Mouse (Mus musculus): ENCODE data around the gene Arid3a. TPM values are rescaled to one million over a fixed set of nuclear protein-coding genes. Genes with fewer than 3 reads are reported as not detected.

Gene Arid3a
- polyA plus RNA-seq, 1 experiment, result 6.7 TPM

DNA sequence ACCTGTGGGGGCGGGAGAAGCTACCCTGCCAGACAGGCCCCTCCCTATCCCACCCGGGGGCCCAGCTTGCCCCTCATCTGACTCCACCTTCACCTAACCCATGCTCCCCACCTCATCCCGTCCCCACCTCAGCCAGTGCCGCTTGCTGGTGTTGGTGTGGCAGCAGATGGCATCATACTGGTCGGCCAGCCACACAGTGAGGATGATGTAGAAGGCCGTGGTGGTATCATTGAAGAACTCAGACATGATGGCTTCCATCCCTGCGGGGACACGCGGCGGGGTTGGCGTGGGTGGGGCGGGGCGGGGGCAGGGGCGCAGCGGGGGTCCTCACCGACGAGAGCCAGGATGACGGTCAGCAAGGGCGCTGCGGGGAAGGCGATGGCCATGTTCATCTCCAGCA lies 51.2 kb downstream of the Arid3a start:
- peaks cover 13% of the 10 kb centered on the region for H3K36me3 ChIP-seq (ENCODE audit: control insufficient read depth, insufficient read depth, low read length)
- no peak for DNase-seq
- WGBS, result 95% methylated on average over 21 of the region's 21 CpGs
- no peaks in the 10 kb centered on the region for H3K27me3 ChIP-seq (replicated peaks; ENCODE audit: control insufficient read depth, insufficient read depth, low read length)
- H3K4me3 ChIP-seq (ENCODE audit: insufficient read depth, low read depth, low read length), result no peak overlapping the region
- H3K4me1 ChIP-seq (ENCODE audit: control insufficient read depth, insufficient read depth, low read length), result 0 out of 2 replicates have a peak, but pooled peaks cover 8% of the 10 kb centered on the region
- H3K27ac ChIP-seq (ENCODE audit: insufficient read depth, low read depth, low read length), result no peak overlapping the region
- TF ChIP-seq CTCF (conservative IDR thresholded peaks at IDR 0.05; ENCODE audit: insufficient read depth, insufficient read length, low read depth, low read length), result no peak
- TF ChIP-seq POLR2A (IDR thresholded peaks at IDR 0.05; ENCODE audit: low read depth, low read length), result no peak

- Histone ChIP-seq H3K27me3 (replicated peaks; ENCODE audit: control insufficient read depth, insufficient read depth, low read length) (no peaks in the 10 kb centered on the region), H3K4me1 (ENCODE audit: control insufficient read depth, insufficient read depth, low read length) (peaks cover 8% of the 10 kb centered on the region; the same call in 1 of the 2 replicates), H3K27ac (ENCODE audit: insufficient read depth, low read depth, low read length) (no peak overlapping the region), H3K4me3 (ENCODE audit: insufficient read depth, low read depth, low read length) (no peak overlapping the region), H3K36me3 (ENCODE audit: control insufficient read depth, insufficient read depth, low read length) (peaks cover 13% of the 10 kb centered on the region)
- 88% methylated on average over 22 of the region's 22 CpGs for WGBS
- TF ChIP-seq CTCF (conservative IDR thresholded peaks at IDR 0.05; ENCODE audit: insufficient read depth, insufficient read length, low read depth, low read length) (no peak), POLR2A (IDR thresholded peaks at IDR 0.05; ENCODE audit: low read depth, low read length) (no peak)
- DNase-seq, result no peak
Measured at GRCm38 (mm10) chr10:79979401-79980155, 52.7 kb downstream of the Arid3a start.

DNA sequence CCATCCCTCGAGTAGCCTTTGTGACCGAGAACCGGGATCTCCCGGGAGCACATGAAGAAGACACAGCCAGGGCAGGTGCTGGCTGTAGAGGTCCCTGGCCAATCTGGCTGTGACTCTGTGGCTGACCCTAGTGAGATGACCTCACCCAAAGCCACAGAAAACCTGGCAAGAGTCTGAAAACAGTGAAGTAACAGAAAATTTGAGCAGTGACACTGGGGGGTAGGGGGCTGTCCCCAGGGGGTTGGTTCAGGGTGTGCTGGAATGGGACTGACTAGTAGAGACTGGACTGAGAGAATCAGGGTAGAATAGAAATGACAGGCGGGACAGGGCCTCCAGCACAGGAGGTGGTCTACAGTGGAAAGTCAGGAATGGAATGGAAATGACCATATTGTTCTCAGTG lies 56.4 kb downstream of the Arid3a start:
- H3K36me3 ChIP-seq (ENCODE audit: control insufficient read depth, insufficient read depth, low read length), result no peaks in the 10 kb centered on the region
- DNase-seq, result no peak
- peak overlapping the region; percentile 67; the same call in 1 of the 2 replicates for H3K27ac ChIP-seq (ENCODE audit: insufficient read depth, low read depth, low read length)
- peak overlapping the region; percentile 85 for H3K4me3 ChIP-seq (ENCODE audit: insufficient read depth, low read depth, low read length)
- H3K27me3 ChIP-seq (replicated peaks; ENCODE audit: control insufficient read depth, insufficient read depth, low read length), result no peaks in the 10 kb centered on the region
- peaks cover 23% of the 10 kb centered on the region for H3K4me1 ChIP-seq (ENCODE audit: control insufficient read depth, insufficient read depth, low read length)
- TF ChIP-seq POLR2A (IDR thresholded peaks at IDR 0.05; ENCODE audit: low read depth, low read length) (no peak), CTCF (conservative IDR thresholded peaks at IDR 0.05; ENCODE audit: insufficient read depth, insufficient read length, low read depth, low read length) (no peak)
- WGBS, result 54% methylated on average over 5 of the region's 5 CpGs

- Histone ChIP-seq H3K27me3 (replicated peaks; ENCODE audit: control insufficient read depth, insufficient read depth, low read length) (no peaks in the 10 kb centered on the region), H3K4me1 (ENCODE audit: control insufficient read depth, insufficient read depth, low read length) (peaks cover 23% of the 10 kb centered on the region), H3K27ac (ENCODE audit: insufficient read depth, low read depth, low read length) (peak overlapping the region; percentile 67), H3K36me3 (ENCODE audit: control insufficient read depth, insufficient read depth, low read length) (no peaks in the 10 kb centered on the region), H3K4me3 (ENCODE audit: insufficient read depth, low read depth, low read length) (peak overlapping the region; percentile 85)
- peak; percentile 88 for DNase-seq
- 2% methylated on average over 20 of the region's 21 CpGs for WGBS
- no peak for TF ChIP-seq POLR2A (IDR thresholded peaks at IDR 0.05; ENCODE audit: low read depth, low read length)
- no peak for TF ChIP-seq CTCF (conservative IDR thresholded peaks at IDR 0.05; ENCODE audit: insufficient read depth, insufficient read length, low read depth, low read length)
Measured at GRCm38 (mm10) chr10:79983670-79984069, 56.8 kb downstream of the Arid3a start.

- 4% methylated on average over 49 of the region's 49 CpGs for WGBS
- no peaks in the 10 kb centered on the region for H3K27me3 ChIP-seq (replicated peaks; ENCODE audit: control insufficient read depth, insufficient read depth, low read length)
- TF ChIP-seq POLR2A (IDR thresholded peaks at IDR 0.05; ENCODE audit: low read depth, low read length) (no peak), CTCF (conservative IDR thresholded peaks at IDR 0.05; ENCODE audit: insufficient read depth, insufficient read length, low read depth, low read length) (peak; percentile 43)
- H3K36me3 ChIP-seq (ENCODE audit: control insufficient read depth, insufficient read depth, low read length), result no peaks in the 10 kb centered on the region
- peak within 1 kb of the TSS; percentile 85 for H3K4me3 ChIP-seq (ENCODE audit: insufficient read depth, low read depth, low read length)
- DNase-seq, result peak; percentile 93
- peaks cover 23% of the 10 kb centered on the region for H3K4me1 ChIP-seq (ENCODE audit: control insufficient read depth, insufficient read depth, low read length)
- H3K27ac ChIP-seq (ENCODE audit: insufficient read depth, low read depth, low read length), result peak within 1 kb of the TSS; percentile 94
Measured at GRCm38 (mm10) chr10:79984195-79984816, 57.5 kb downstream of the Arid3a start, which contains the start of gene Tmem259. Gene Tmem259, minus strand, starts transcription at chr10:79984330.

GRCm38 (mm10) chr10:79984871-79985270 lies 58.0 kb downstream of the Arid3a start:
- H3K4me1 ChIP-seq (ENCODE audit: control insufficient read depth, insufficient read depth, low read length), result peaks cover 23% of the 10 kb centered on the region
- peak overlapping the region; percentile 94 for H3K27ac ChIP-seq (ENCODE audit: insufficient read depth, low read depth, low read length)
- H3K27me3 ChIP-seq (replicated peaks; ENCODE audit: control insufficient read depth, insufficient read depth, low read length), result no peaks in the 10 kb centered on the region
- DNase-seq, result peak; percentile 100
- under 1% methylated on average over 22 of the region's 22 CpGs for WGBS
- peak overlapping the region; percentile 71 for H3K4me3 ChIP-seq (ENCODE audit: insufficient read depth, low read depth, low read length)
- no peaks in the 10 kb centered on the region for H3K36me3 ChIP-seq (ENCODE audit: control insufficient read depth, insufficient read depth, low read length)
- no peak for TF ChIP-seq POLR2A (IDR thresholded peaks at IDR 0.05; ENCODE audit: low read depth, low read length)
- no peak for TF ChIP-seq CTCF (conservative IDR thresholded peaks at IDR 0.05; ENCODE audit: insufficient read depth, insufficient read length, low read depth, low read length)
